Comparison of ENCODE assay signal across 8 mouse cellular contexts in the genomic region with DNA sequence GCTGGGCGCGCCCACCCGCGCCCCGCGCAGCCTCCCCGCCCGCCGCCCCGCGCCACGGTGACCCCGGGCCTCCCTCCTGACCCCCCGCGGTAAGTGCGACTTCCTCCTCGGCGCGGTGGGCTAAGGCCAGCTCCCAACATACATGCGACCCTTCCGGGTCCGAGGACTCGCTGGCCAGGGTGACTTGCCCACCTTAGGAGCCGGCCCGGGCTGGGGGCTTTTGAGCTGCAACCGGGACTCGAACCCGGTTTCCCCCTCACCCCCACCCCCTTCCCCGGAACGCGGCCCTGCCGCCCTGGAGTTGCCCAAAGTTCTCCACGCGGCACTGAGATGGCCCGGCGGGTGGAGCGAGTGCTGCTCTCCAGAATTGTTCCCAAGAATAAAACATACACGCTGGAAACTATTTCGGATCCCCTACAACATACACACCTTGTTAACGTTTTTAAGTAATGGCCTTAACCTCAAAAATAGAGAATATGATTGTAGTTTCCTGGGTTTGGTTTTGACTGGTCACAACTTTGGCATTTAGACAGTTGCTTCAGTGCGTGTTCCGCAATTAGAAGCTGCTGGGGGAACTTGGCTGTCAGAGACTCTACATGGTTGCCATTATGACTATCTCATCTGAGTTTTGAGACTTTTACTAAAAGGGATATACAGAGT. TPM values are rescaled to one million over a fixed set of nuclear protein-coding genes. Genes with fewer than 3 reads are reported as not detected.
A peak's percentile ranks its signal among the peaks of the same experiment; 100 is the strongest.
DNase-seq lines count a peak whose midpoint lies in the region; ATAC-seq and TF ChIP-seq lines count a peak whose summit lies in the region.

No protein-coding gene starts in this region.

- no peak for TF ChIP-seq CTCF in brain, embryonic 14.5 days (IDR thresholded peaks at IDR 0.05; ENCODE audit: borderline replicate concordance, extremely low read depth, insufficient read depth, insufficient read length)

- peak; percentile 73; the same call in 1 of the 2 replicates for ATAC-seq in neural tube, embryonic 14.5 days (ENCODE audit: low read depth)

- peak overlapping the region; percentile 29; the same call in 1 of the 2 replicates for H3K27ac ChIP-seq in neural tube, embryonic 14.5 days (ENCODE audit: low read depth, low read length)

- H3K4me2 ChIP-seq in neural tube, embryonic 14.5 days (ENCODE audit: low read depth, low read length), result peak overlapping the region; percentile 86

- H3K36me3 ChIP-seq in neural tube, embryonic 14.5 days (ENCODE audit: control insufficient read depth, insufficient read depth, low read length), result no peaks in the 10 kb centered on the region

- DNase-seq in right cerebral cortex, postnatal 14 days, result peak; percentile 23
- DNase-seq in right cerebral cortex, adult 18-20 months, result no peak
- peak; percentile 31 for DNase-seq in brain, embryonic 14.5 days (ENCODE audit: low read depth)
- DNase-seq in gastrocnemius, postnatal 25 days, result peak; percentile 30
- peak; percentile 65 for DNase-seq in induced T-regulatory cell, adult 2 months (ENCODE audit: low read depth)
- DNase-seq in lung, adult 18-20 months, result peak; percentile 39 to 42
- peak; percentile 42 for DNase-seq in yolk sac, embryonic 10.5 days (ENCODE audit: low spot score)

- no peaks in the 10 kb centered on the region for H3K27me3 ChIP-seq in neural tube, embryonic 14.5 days (ENCODE audit: control insufficient read depth, insufficient read depth, low read length)

- 5% methylated on average over 22 of the region's 42 CpGs for WGBS in neural tube, embryonic 14.5 days

- peak overlapping the region; percentile 81 for H3K4me3 ChIP-seq in neural tube, embryonic 14.5 days (ENCODE audit: low read depth, low read length)

- H3K9me3 ChIP-seq in neural tube, embryonic 14.5 days (ENCODE audit: control insufficient read depth, low read length), result no peaks in the 10 kb centered on the region

- peak overlapping the region; percentile 80 for H3K9ac ChIP-seq in neural tube, embryonic 14.5 days (replicated peaks; ENCODE audit: low read depth, low read length)

- no peak for TF ChIP-seq POLR2A in brain, embryonic 14.5 days (IDR thresholded peaks at IDR 0.05; ENCODE audit: borderline replicate concordance, extremely low read depth, insufficient read depth, insufficient read length, poor library complexity, severe bottlenecking)

- H3K4me1 ChIP-seq in neural tube, embryonic 14.5 days (ENCODE audit: control insufficient read depth, insufficient read depth, low read length), result no peaks in the 10 kb centered on the region; the same call in 1 of the 2 replicates

RNA-seq across cellular contexts. Expression of a gene that starts 0.6 kb away (rescaled TPM):
- 49.5 and 54.6 TPM in 2 replicates for polyA plus RNA-seq in brain, embryonic 14.5 days (2012; rRNA removed)
- total RNA-seq in gastrocnemius, postnatal 25 days (2021), result 1 to 10 TPM; 6.5 to 6.8 TPM
- polyA plus RNA-seq in neural tube, embryonic 14.5 days (2014; fragmentation: Nextera tagmentation; extraction: Ambion mirVana), result 56.9 and 68.1 TPM in 2 replicates

RNA-seq across cellular contexts. Expression of a gene that starts 16.0 kb away (rescaled TPM):
- 0.08 and 0.11 TPM in 2 replicates for polyA plus RNA-seq in brain, embryonic 14.5 days (2012; rRNA removed)
- total RNA-seq in gastrocnemius, postnatal 25 days (2021), result not detected
- not detected in 2 replicates for polyA plus RNA-seq in neural tube, embryonic 14.5 days (2014; fragmentation: Nextera tagmentation; extraction: Ambion mirVana)
